Mouse (Mus musculus) myocyte (in vitro differentiated cells): Measurements from ENCODE around the gene Tmem95.

Source experiments
- MYOD1 ChIP-seq, 3 experiments: IDR thresholded peaks; one replicate each; pipeline ENCODE4 v1.6.1; 2011; ENCODE audit warnings: control low read depth in 2 of 3, low read depth in 2 of 3, mild to moderate bottlenecking in 2 of 3, moderate library complexity in 1 of 3; ENCODE audit not compliant: insufficient read length in 2 of 3, control insufficient read depth in 1 of 3
- POLR2A ChIP-seq: IDR thresholded peaks from one replicate; pipeline ENCODE4 v1.6.1; 2011; ENCODE audit warnings: low read depth, mild to moderate bottlenecking, control low read depth, moderate library complexity; ENCODE audit not compliant: insufficient read length

DNA sequence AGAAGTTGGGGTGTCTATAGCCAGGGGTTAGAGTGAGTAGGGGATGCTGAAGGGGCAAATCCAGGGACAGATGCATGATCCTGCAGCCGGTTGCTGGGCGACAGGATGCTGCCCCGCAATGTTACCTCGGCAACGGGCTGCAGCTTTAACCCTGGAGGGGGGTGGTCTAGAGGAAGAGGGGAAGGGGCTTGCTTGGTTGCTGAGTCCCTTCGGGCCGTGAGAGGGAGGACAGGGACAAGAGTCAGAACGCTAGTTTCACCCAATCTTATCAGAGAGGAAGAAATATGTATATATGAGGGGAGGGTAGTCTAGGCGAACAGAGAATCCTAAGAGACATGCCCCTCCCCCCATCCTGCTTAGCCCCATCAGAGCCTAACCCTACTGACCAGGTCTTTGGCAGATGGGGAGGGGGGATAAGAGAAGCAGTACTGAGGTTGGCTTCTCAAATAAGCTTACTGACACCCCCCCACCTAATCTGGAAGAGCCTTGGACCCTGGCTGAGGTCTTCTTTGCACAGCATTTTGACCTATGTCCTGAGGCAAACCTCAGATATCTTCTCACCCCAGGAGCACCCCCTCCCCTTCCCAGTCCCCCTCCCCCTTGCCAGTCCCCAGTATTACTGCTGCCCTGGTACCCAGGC, 42.4 kb downstream of the Tmem95 start:
- TF ChIP-seq POLR2A (no peak), MYOD1 (IDR thresholded peaks at IDR 0.05; ENCODE audit: control insufficient read depth in 1 of 3, insufficient read length in 2 of 3, low read depth in 2 of 3) (no peak)
